Mouse (Mus musculus) frontal cortex, postnatal 36 days (tissue): ENCODE data around the gene Pla2g2d.

Source experiments
- DNase-seq, 2 experiments: peaks; one replicate each; pipeline ENCODE4 v3.0.0; 2022; ENCODE audit warnings: low spot score in 2 of 2

Pla2g2d gene

GRCm38 (mm10) chr4:138825751-138826567 lies 50.4 kb downstream of the Pla2g2d start:
- no peak for DNase-seq

- no peak for DNase-seq
Observed at GRCm38 (mm10) chr4:138827147-138827546, 51.6 kb downstream of the Pla2g2d start.
